Mouse (Mus musculus) G1E (cell line): ENCODE data around the gene Cdhr2. TPM values are rescaled to one million over a fixed set of nuclear protein-coding genes. Genes with fewer than 3 reads are reported as not detected.

Source experiments
- ATAC-seq: 2 replicates; pipeline ENCODE4 v1.8.0; 2016; ENCODE audit warnings: mild to moderate bottlenecking; ENCODE audit not compliant: insufficient number of reproducible peaks, poor library complexity, low FRiP score, severe bottlenecking; ENCODE audit errors: extremely low read depth
- DNase-seq: peaks from one replicate; pipeline ENCODE4 v3.0.0; 2012; ENCODE audit warnings: low spot score
- H3K27me3 ChIP-seq: 2 replicates; pipeline ENCODE4 v1.6.1; 2012; ENCODE audit warnings: mild to moderate bottlenecking, low read length, inconsistent platforms; ENCODE audit not compliant: insufficient read depth
- H3K36me3 ChIP-seq: replicated peaks from 2 replicates; pipeline ENCODE3; 2012; ENCODE audit warnings: mild to moderate bottlenecking, inconsistent platforms
- H3K4me1 ChIP-seq: 2 replicates; pipeline ENCODE4 v1.6.1; 2012; ENCODE audit warnings: low read depth, low read length, inconsistent platforms, mixed read lengths; ENCODE audit not compliant: insufficient read depth
- H3K4me3 ChIP-seq: 2 replicates; pipeline ENCODE4 v1.5.1; 2012; ENCODE audit warnings: low read depth, mild to moderate bottlenecking, inconsistent platforms, low read length, moderate library complexity, mixed read lengths
- H3K9me3 ChIP-seq: replicated peaks from 2 replicates; pipeline ENCODE4 v1.6.1; 2012; ENCODE audit warnings: inconsistent platforms
- CTCF ChIP-seq: IDR thresholded peaks from 2 replicates; pipeline ENCODE4 v1.5.1; 2012; ENCODE audit warnings: low read depth, low read length, inconsistent platforms, mixed read lengths
- GATA1 ChIP-seq: IDR thresholded peaks from 2 replicates; pipeline ENCODE4 v1.6.1; 2012; ENCODE audit warnings: borderline replicate concordance, low read length, inconsistent platforms, mixed read lengths
- GATA2 ChIP-seq: IDR thresholded peaks from 2 replicates; pipeline ENCODE4 v1.6.1; 2012; ENCODE audit warnings: low read depth, low read length, inconsistent platforms, borderline replicate concordance
- POLR2AphosphoS5 ChIP-seq: IDR thresholded peaks from 2 replicates; pipeline ENCODE4 v1.6.1; 2012; ENCODE audit warnings: low read depth, low read length, inconsistent platforms; ENCODE audit not compliant: insufficient replicate concordance
- TAL1 ChIP-seq: conservative IDR thresholded peaks from 2 replicates; pipeline ENCODE4 v1.6.1; 2012; ENCODE audit warnings: low read depth, low read length, inconsistent platforms, mixed read lengths
- polyA plus RNA-seq: library from polyadenylated mRNA; stranded (reverse); fragments of >175 nt; gene quantifications from 2 replicates; pipeline ENCODE4 v1.2.3, GENCODE M21; 2012
- total RNA-seq, 2 experiments: library from RNA; stranded (forward) in 1 of 2; stranded (reverse) in 1 of 2; fragments of 200-1000 nt in 1 of 2; fragments of >200 nt in 1 of 2; fragmentation: Nextera tagmentation in 1 of 2; gene quantifications; 2 replicates each; pipeline ENCODE4 v1.2.3; 2014 to 2017

The Cdhr2 gene
- total and polyA plus RNA-seq, 3 experiments = not detected

- ATAC-seq = no peak
- Histone ChIP-seq H3K9me3 (no peaks in the 10 kb centered on the region), H3K27me3 (no peaks in the 10 kb centered on the region; the same call in 1 of the 2 replicates), H3K36me3 (peaks cover 71% of the 10 kb centered on the region), H3K4me1 (peaks cover 70% of the 10 kb centered on the region), H3K4me3 (no peak overlapping the region)
- TF ChIP-seq CTCF (peak; percentile 59), GATA2 (no peak), GATA1 (no peak), TAL1 (no peak), POLR2AphosphoS5 (no peak)
- DNase-seq = no peak
Observed at GRCm38 (mm10) chr13:54685174-54685573, 16.1 kb upstream of the Cdhr2 start.

- TF ChIP-seq GATA1 = no peak
- TF ChIP-seq POLR2AphosphoS5 = no peak
- TF ChIP-seq GATA2 = no peak
- TF ChIP-seq CTCF = no peak
- no peak for TF ChIP-seq TAL1
- peak overlapping the region; percentile 85 for H3K4me3 ChIP-seq
- H3K9me3 ChIP-seq = no peaks in the 10 kb centered on the region
- ATAC-seq = no peak
- no peak for DNase-seq
- H3K27me3 ChIP-seq = no peaks in the 10 kb centered on the region; the same call in 1 of the 2 replicates
- H3K4me1 ChIP-seq = peaks cover 75% of the 10 kb centered on the region
- peaks cover 71% of the 10 kb centered on the region for H3K36me3 ChIP-seq
Observed at GRCm38 (mm10) chr13:54686139-54687053, 14.9 kb upstream of the Cdhr2 start.

- TF ChIP-seq CTCF = no peak
- TF ChIP-seq GATA2 = no peak
- TF ChIP-seq TAL1 = no peak
- no peak for TF ChIP-seq GATA1
- no peak for TF ChIP-seq POLR2AphosphoS5
- Histone ChIP-seq H3K4me3 (peak overlapping the region; percentile 85), H3K36me3 (peaks cover 70% of the 10 kb centered on the region), H3K9me3 (no peaks in the 10 kb centered on the region), H3K27me3 (no peaks in the 10 kb centered on the region; the same call in 1 of the 2 replicates), H3K4me1 (peaks cover 75% of the 10 kb centered on the region)
- peak; percentile 52; the same call in 1 of the 2 replicates for ATAC-seq
- peak; percentile 84 for DNase-seq
Observed at GRCm38 (mm10) chr13:54687096-54687495, 14.2 kb upstream of the Cdhr2 start.

- DNase-seq = peak; percentile 88
- peaks cover 75% of the 10 kb centered on the region for H3K4me1 ChIP-seq
- H3K9me3 ChIP-seq = no peaks in the 10 kb centered on the region
- H3K36me3 ChIP-seq = peaks cover 65% of the 10 kb centered on the region
- H3K27me3 ChIP-seq = no peaks in the 10 kb centered on the region; the same call in 1 of the 2 replicates
- peak; percentile 84 for ATAC-seq
- peak overlapping the region; percentile 85 for H3K4me3 ChIP-seq
- TF ChIP-seq CTCF (no peak), TAL1 (no peak), GATA2 (no peak), GATA1 (no peak), POLR2AphosphoS5 (no peak)
Observed at GRCm38 (mm10) chr13:54687575-54688424, 13.5 kb upstream of the Cdhr2 start.

GRCm38 (mm10) chr13:54690151-54690740 is 11.0 kb upstream of the Cdhr2 start:
- ATAC-seq (no peak), DNase-seq (no peak)
- H3K4me3 ChIP-seq = no peak overlapping the region
- peaks cover 41% of the 10 kb centered on the region for H3K36me3 ChIP-seq
- no peaks in the 10 kb centered on the region for H3K27me3 ChIP-seq
- peaks cover 67% of the 10 kb centered on the region for H3K4me1 ChIP-seq
- TF ChIP-seq GATA2 = no peak
- TF ChIP-seq POLR2AphosphoS5 = no peak
- no peaks in the 10 kb centered on the region for H3K9me3 ChIP-seq
